Comparison of ENCODE assay signal across 1 mouse cellular context in genomic region chr3:99249906-99250305, GRCm38 (mm10).
TF ChIP-seq lines count a peak whose summit lies in the region.

No protein-coding gene starts in this region.

TF ChIP-seq in CH12.LX, 34 proteins besides CTCF, POLR2A, EP300 and RAD21 (continued from another document):
- TF ChIP-seq USF2 (conservative IDR thresholded peaks at IDR 0.05; ENCODE audit: low read depth, low read length), result no peak
